Mouse (Mus musculus) embryonic facial prominence, embryonic 13.5 days (tissue): ENCODE measurements around the gene Fndc7. TPM values are rescaled to one million over a fixed set of nuclear protein-coding genes. Genes with fewer than 3 reads are reported as not detected.
"Not testable (repeated sequence)": the region's sequence is repeated elsewhere in the genome, so short reads cannot be mapped to it uniquely, and the experiment has no call there.

Experiments used
- ATAC-seq: fragments of 200-750 bp; cut with Nextera tagmentation; 2 replicates; pipeline ENCODE4 v1.8.0; 2017; ENCODE audit warnings: low read depth; ENCODE audit not compliant: insufficient number of reproducible peaks, insufficient read depth, low FRiP score, low TSS enrichment
- H3K27ac ChIP-seq: fragments of 300-500 bp; sonication (generic); 2 replicates; pipeline ENCODE4 v1.5.1; 2015; ENCODE audit warnings: moderate library complexity, mild to moderate bottlenecking, inconsistent platforms
- H3K27me3 ChIP-seq: fragments of 300-500 bp; sonication (generic); 2 replicates; pipeline ENCODE4 v1.6.1; 2015; ENCODE audit warnings: mild to moderate bottlenecking, inconsistent platforms
- H3K36me3 ChIP-seq: fragments of 300-500 bp; sonication (generic); 2 replicates; pipeline ENCODE4 v1.6.1; 2015; ENCODE audit warnings: mild to moderate bottlenecking, inconsistent platforms
- H3K4me1 ChIP-seq: fragments of 300-500 bp; sonication (generic); 2 replicates; pipeline ENCODE4 v1.6.1; 2015; ENCODE audit warnings: inconsistent platforms
- H3K4me2 ChIP-seq: fragments of 300-500 bp; sonication (generic); 2 replicates; pipeline ENCODE4 v1.6.1; 2015; ENCODE audit warnings: moderate library complexity, mild to moderate bottlenecking, inconsistent platforms
- H3K4me3 ChIP-seq: fragments of 300-500 bp; sonication (generic); 2 replicates; pipeline ENCODE4 v1.5.1; 2015; ENCODE audit warnings: mild to moderate bottlenecking, inconsistent platforms
- H3K9ac ChIP-seq: fragments of 300-500 bp; sonication (generic); 2 replicates; pipeline ENCODE4 v1.6.1; 2015; ENCODE audit warnings: mild to moderate bottlenecking, inconsistent platforms
- H3K9me3 ChIP-seq: fragments of 300-500 bp; sonication (generic); 2 replicates; pipeline ENCODE4 v1.6.1; 2016; ENCODE audit warnings: inconsistent platforms
- WGBS: fragments of 180-500 bp; shearing (Covaris S2); methylation state at CpG from one replicate; pipeline ENCODE4 v1.1.7; 2015; ENCODE audit warnings: mixed read lengths; 5-methylcytosine and 5-hydroxymethylcytosine counted together
- polyA plus RNA-seq: library from polyadenylated mRNA; unstranded; fragments of >200 nt; fragmentation: Nextera tagmentation; extraction: Ambion mirVana; gene quantifications from 2 replicates; pipeline ENCODE4 v1.2.1, GENCODE M21; 2015

The Fndc7 gene
- polyA plus RNA-seq, 1 experiment from 2014 or later: 0.18 TPM

GRCm38 (mm10) chr3:108886934-108887617 lies 2.7 kb downstream of the Fndc7 start:
- 70% methylated on average over 12 of the region's 12 CpGs for WGBS
- H3K4me1 ChIP-seq: peaks cover 4% of the 10 kb centered on the region; the same call in 1 of the 2 replicates
- H3K4me3 ChIP-seq: no peak overlapping the region
- ATAC-seq: no peak
- H3K4me2 ChIP-seq: no peak overlapping the region
- no peak overlapping the region for H3K9ac ChIP-seq
- H3K27ac ChIP-seq: no peak overlapping the region
- H3K36me3 ChIP-seq: no peaks in the 10 kb centered on the region
- H3K27me3 ChIP-seq: no peaks in the 10 kb centered on the region
- H3K9me3 ChIP-seq: no peaks in the 10 kb centered on the region

DNA sequence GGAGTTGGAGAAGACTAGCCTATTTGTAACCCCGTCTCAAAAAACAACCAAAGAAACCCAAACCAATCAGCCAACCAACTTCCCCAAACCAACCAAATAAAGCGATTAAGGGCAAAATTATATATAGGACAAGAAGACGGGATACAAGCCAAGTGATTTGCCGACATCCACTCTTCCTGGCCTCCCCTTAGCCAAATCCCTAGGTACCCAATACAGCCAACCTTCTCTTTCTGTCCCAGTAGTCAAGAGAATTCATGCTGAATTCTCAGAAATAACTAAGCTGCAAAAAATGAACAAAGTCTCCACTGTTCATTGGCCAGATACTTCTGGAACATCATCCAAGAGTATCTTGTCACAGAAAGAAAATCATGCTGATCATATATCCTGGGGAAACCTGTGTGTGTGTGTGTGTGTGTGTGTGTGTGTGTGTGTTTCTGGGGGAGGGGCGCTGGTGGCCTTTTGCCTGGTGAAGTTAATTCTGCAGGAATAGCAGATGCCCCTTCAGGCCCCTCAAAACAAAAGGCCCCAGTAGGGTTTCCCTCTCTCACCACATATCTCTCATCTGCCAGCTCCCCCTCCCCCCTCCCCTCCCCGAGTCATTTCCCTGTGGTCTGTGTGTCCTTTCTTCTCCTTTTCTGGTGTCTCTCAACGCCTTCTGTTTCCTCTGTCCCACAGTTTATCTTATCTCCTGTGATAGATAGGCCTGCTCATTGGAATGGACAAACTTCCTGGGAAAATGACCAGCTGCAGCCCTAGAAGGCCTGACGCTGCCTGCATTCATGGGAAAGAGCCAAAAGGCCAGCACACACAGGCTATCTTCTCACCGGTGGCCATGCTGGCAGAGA lies 3.9 kb downstream of the Fndc7 start:
- ATAC-seq: no peak
- Histone ChIP-seq H3K4me2 (no peak overlapping the region), H3K27me3 (no peaks in the 10 kb centered on the region), H3K36me3 (no peaks in the 10 kb centered on the region), H3K27ac (no peak overlapping the region), H3K4me3 (no peak overlapping the region), H3K4me1 (peaks cover 11% of the 10 kb centered on the region), H3K9ac (no peak overlapping the region), H3K9me3 (no peaks in the 10 kb centered on the region)
- WGBS: 54% methylated on average over 9 of the region's 9 CpGs

DNA sequence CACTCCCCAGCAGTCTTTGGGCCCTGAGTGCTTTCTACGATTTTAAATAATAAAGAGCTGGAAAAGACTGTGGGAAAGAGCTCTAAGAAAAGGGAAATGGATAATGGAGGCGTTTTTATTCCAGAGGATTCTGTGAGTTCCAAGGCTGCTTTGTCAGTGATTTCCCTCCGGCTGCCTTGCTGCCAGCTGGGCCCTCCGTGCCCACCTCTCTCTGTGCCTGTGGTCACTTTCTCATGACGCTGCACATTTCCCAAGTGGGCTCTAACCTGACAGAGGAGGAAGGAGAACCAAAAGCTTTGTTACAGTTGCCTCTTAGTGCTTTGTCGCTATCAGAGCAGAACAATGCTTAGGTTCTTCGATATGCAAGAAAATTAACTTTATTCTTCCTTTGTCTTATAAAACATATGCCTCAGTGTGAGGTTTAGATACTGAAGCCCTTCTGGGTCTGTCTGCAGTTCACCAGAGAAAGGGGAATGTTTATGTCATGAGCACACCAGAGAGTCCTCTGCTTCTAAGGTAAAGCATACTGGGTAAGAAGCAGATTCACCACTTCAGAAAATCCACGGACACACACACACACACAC lies 5.0 kb downstream of the Fndc7 start:
- 67% methylated on average over 8 of the region's 8 CpGs for WGBS
- Histone ChIP-seq H3K27ac (no peak overlapping the region), H3K4me3 (no peak overlapping the region), H3K4me1 (peaks cover 19% of the 10 kb centered on the region), H3K36me3 (no peaks in the 10 kb centered on the region), H3K9me3 (no peaks in the 10 kb centered on the region), H3K4me2 (no peak overlapping the region), H3K9ac (no peak overlapping the region), H3K27me3 (no peaks in the 10 kb centered on the region)
- ATAC-seq: no peak

DNA sequence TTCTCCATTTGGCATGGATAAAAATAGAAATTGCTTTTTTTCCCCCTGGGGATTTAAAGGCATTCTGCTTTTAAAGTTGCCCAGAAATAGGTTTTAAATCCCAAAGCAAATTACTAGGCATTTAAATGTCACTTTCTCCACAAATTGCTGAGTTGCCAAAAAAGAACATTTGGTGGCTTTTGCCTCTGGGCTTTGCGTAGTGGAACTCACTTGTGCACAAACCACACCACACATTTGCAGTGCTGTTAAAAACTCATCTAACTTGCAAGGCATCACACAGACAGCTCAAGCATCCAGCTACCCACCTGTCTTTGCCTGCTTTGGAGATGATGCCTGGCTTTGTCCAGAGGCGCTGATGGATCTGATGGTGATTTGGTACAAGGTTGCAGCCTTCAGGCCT lies 6.7 kb downstream of the Fndc7 start:
- no peak overlapping the region for H3K4me3 ChIP-seq
- H3K27ac ChIP-seq: no peak overlapping the region
- H3K9ac ChIP-seq: no peak overlapping the region
- H3K27me3 ChIP-seq: no peaks in the 10 kb centered on the region
- H3K36me3 ChIP-seq: no peaks in the 10 kb centered on the region
- ATAC-seq: no peak
- H3K9me3 ChIP-seq: no peaks in the 10 kb centered on the region
- H3K4me2 ChIP-seq: no peak overlapping the region
- peaks cover 27% of the 10 kb centered on the region for H3K4me1 ChIP-seq
- WGBS: 59% methylated on average over 2 of the region's 2 CpGs

- not testable (repeated sequence) for H3K36me3 ChIP-seq, ATAC-seq, H3K4me2 ChIP-seq, H3K4me3 ChIP-seq, H3K9ac ChIP-seq, H3K9me3 ChIP-seq, H3K27me3 ChIP-seq
- peaks cover 27% of the 10 kb centered on the region for H3K4me1 ChIP-seq
- WGBS: 20% methylated on average over 4 of the region's 4 CpGs
- 0 out of 2 replicates have a peak overlapping the region, but pooled peaks have one; percentile 44 for H3K27ac ChIP-seq
Observed at GRCm38 (mm10) chr3:108881873-108882272, 7.9 kb downstream of the Fndc7 start.

DNA sequence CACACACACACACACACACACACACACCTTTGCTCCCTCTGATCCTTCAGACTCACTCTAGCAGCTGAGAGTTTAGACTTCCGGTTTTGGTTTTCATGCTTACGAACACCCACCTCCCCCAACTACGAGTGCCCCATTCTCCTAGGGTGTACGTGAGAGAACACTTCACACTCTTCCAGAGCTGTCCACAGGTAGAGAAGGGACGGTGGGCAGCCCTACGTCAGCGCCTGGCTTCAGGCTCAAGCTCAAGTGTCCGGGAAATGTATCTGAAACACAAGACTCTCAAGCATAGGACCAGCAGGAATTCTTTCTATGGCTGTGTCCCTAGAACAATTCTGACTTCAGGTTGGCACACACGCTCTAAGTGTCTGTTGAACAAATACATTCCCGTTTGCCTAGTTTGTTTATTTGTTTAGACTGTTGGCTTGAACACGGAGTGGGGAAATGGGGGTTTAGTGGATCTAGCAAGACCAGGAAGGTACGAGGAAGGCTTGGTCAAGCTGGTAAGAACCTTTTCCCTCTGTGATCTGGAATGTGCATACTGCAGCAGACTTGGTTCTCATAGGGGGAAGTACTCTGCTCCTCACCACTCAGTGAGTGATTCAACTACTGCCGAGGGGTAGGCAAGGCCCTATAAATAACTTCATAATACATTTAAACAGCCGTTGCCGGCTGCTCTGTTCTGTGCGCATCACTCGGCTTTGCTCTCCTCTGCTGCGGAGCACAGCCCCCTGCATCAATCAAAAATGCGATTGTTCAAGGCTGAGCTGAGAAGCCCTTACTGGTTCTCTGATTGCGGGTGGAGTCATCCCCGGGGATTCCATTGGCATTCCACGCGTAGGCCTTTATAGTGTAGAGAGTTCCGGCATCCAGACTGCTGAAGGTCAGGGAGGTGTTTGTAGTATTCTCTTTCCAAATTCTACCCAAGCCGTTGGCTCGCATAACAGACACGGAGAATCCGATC lies 9.0 kb downstream of the Fndc7 start:
- peak overlapping the region; percentile 44; the same call in 1 of the 2 replicates for H3K27ac ChIP-seq
- no peak overlapping the region for H3K9ac ChIP-seq
- H3K4me3 ChIP-seq: no peak overlapping the region
- no peaks in the 10 kb centered on the region for H3K27me3 ChIP-seq
- 0 out of 2 replicates have a peak overlapping the region, but pooled peaks have one; percentile 5 for H3K4me2 ChIP-seq
- no peaks in the 10 kb centered on the region for H3K36me3 ChIP-seq
- no peaks in the 10 kb centered on the region for H3K9me3 ChIP-seq
- ATAC-seq: no peak
- WGBS: 61% methylated on average over 28 of the region's 28 CpGs
- peaks cover 27% of the 10 kb centered on the region for H3K4me1 ChIP-seq

- Histone ChIP-seq H3K27me3 (no peaks in the 10 kb centered on the region), H3K4me1 (peaks cover 27% of the 10 kb centered on the region), H3K9ac (no peak overlapping the region), H3K4me2 (no peak overlapping the region), H3K27ac (no peak overlapping the region), H3K4me3 (no peak overlapping the region), H3K9me3 (no peaks in the 10 kb centered on the region), H3K36me3 (no peaks in the 10 kb centered on the region)
- no peak for ATAC-seq
- WGBS: 57% methylated on average over 5 of the region's 5 CpGs
Observed at GRCm38 (mm10) chr3:108879836-108880435, 9.9 kb downstream of the Fndc7 start.

- H3K9ac ChIP-seq: no peak overlapping the region
- no peak for ATAC-seq
- 77% methylated on average over 2 of the region's 2 CpGs for WGBS
- H3K4me2 ChIP-seq: no peak overlapping the region
- no peaks in the 10 kb centered on the region for H3K36me3 ChIP-seq
- peaks cover 27% of the 10 kb centered on the region for H3K4me1 ChIP-seq
- H3K27me3 ChIP-seq: no peaks in the 10 kb centered on the region
- H3K27ac ChIP-seq: no peak overlapping the region
- no peak overlapping the region for H3K4me3 ChIP-seq
- H3K9me3 ChIP-seq: no peaks in the 10 kb centered on the region
Observed at GRCm38 (mm10) chr3:108879129-108879528, 10.7 kb downstream of the Fndc7 start.

- 76% methylated on average over 6 of the region's 6 CpGs for WGBS
- Histone ChIP-seq H3K27me3 (no peaks in the 10 kb centered on the region), H3K4me1 (no peaks in the 10 kb centered on the region), H3K4me3 (no peak overlapping the region), H3K27ac (no peak overlapping the region), H3K9me3 (no peaks in the 10 kb centered on the region), H3K36me3 (no peaks in the 10 kb centered on the region), H3K4me2 (no peak overlapping the region), H3K9ac (no peak overlapping the region)
- ATAC-seq: no peak
Observed at GRCm38 (mm10) chr3:108870631-108871030, 19.2 kb downstream of the Fndc7 start.

GRCm38 (mm10) chr3:108867449-108867848 lies 22.4 kb downstream of the Fndc7 start:
- H3K27me3 ChIP-seq: no peaks in the 10 kb centered on the region
- H3K4me3 ChIP-seq: no peak overlapping the region
- H3K4me2 ChIP-seq: no peak overlapping the region
- 87% methylated on average over 3 of the region's 3 CpGs for WGBS
- H3K36me3 ChIP-seq: no peaks in the 10 kb centered on the region
- H3K9me3 ChIP-seq: no peaks in the 10 kb centered on the region
- no peak overlapping the region for H3K27ac ChIP-seq
- no peak overlapping the region for H3K9ac ChIP-seq
- H3K4me1 ChIP-seq: 0 out of 2 replicates have a peak, but pooled peaks cover 3% of the 10 kb centered on the region
- ATAC-seq: no peak
